Mouse (Mus musculus) liver, adult 2 months (tissue): ENCODE results near the gene Icam5.

Source experiments
- CTCF ChIP-seq: fragments of 200-500 bp; IDR thresholded peaks from 2 replicates; pipeline ENCODE4 v1.5.1; 2011; ENCODE audit warnings: low read depth, low read length, control low read depth
- POLR2A ChIP-seq: fragments of 200-500 bp; IDR thresholded peaks from 2 replicates; pipeline ENCODE4 v1.6.1; 2011; ENCODE audit warnings: low read length, control low read depth; ENCODE audit not compliant: insufficient read depth; ENCODE audit errors: extremely low read depth

GRCm38 (mm10) chr9:21029291-21030054 lies 2.4 kb upstream of the Icam5 start, which contains the start of gene Icam4:
- TF ChIP-seq CTCF (peak; percentile 94), POLR2A (no peak)
